Mouse (Mus musculus) forebrain, embryonic 10.5 days (tissue): ENCODE measurements around the gene D6Ertd527e. TPM values are rescaled to one million over a fixed set of nuclear protein-coding genes. Genes with fewer than 3 reads are reported as not detected.

ENCODE experiments used
- DNase-seq: peaks from one replicate; pipeline ENCODE4 v3.0.0-alpha.2; 2017; ENCODE audit warnings: low spot score; ENCODE audit errors: extremely low spot score
- H3K27ac ChIP-seq: fragments of 300-500 bp; sonication (generic); 2 replicates; pipeline ENCODE4 v1.5.1; 2016; ENCODE audit warnings: mild to moderate bottlenecking
- H3K27me3 ChIP-seq: fragments of 300-500 bp; sonication (generic); 2 replicates; pipeline ENCODE4 v1.6.1; 2016; ENCODE audit warnings: mild to moderate bottlenecking; ENCODE audit not compliant: poor library complexity, severe bottlenecking
- H3K36me3 ChIP-seq: fragments of 300-500 bp; sonication (generic); replicated peaks from 2 replicates; pipeline ENCODE4 v1.6.1; 2016; ENCODE audit warnings: mild to moderate bottlenecking, moderate library complexity
- H3K4me1 ChIP-seq: fragments of 300-500 bp; sonication (generic); 2 replicates; pipeline ENCODE4 v1.6.1; 2016
- H3K4me3 ChIP-seq: fragments of 300-500 bp; sonication (generic); 2 replicates; pipeline ENCODE4 v1.5.1; 2016; ENCODE audit warnings: mild to moderate bottlenecking, moderate library complexity
- H3K9me3 ChIP-seq: fragments of 300-500 bp; sonication (generic); 2 replicates; pipeline ENCODE4 v1.6.1; 2016; ENCODE audit warnings: mild to moderate bottlenecking, moderate library complexity
- WGBS: fragments of 180-500 bp; shearing (Covaris S2); methylation state at CpG from one replicate; pipeline ENCODE4 v1.1.7; 2016; 5-methylcytosine and 5-hydroxymethylcytosine counted together
- polyA plus RNA-seq: library from polyadenylated mRNA; unstranded; fragments of >200 nt; fragmentation: Nextera tagmentation; extraction: Ambion mirVana; gene quantifications from 2 replicates; pipeline ENCODE4 v1.2.1, GENCODE M21; 2016

The D6Ertd527e gene
- polyA plus RNA-seq, 1 experiment from 2014 or later = 0.19 TPM

GRCm38 (mm10) chr6:87119066-87119837, 14.7 kb downstream of the D6Ertd527e start:
- no peaks in the 10 kb centered on the region for H3K4me1 ChIP-seq
- no peak for DNase-seq
- no peaks in the 10 kb centered on the region for H3K36me3 ChIP-seq
- H3K9me3 ChIP-seq = no peaks in the 10 kb centered on the region
- WGBS = 94% methylated on average over 20 of the region's 20 CpGs
- H3K27ac ChIP-seq = no peak overlapping the region
- H3K27me3 ChIP-seq = no peaks in the 10 kb centered on the region
- no peak overlapping the region for H3K4me3 ChIP-seq

GRCm38 (mm10) chr6:87119975-87120374, 15.4 kb downstream of the D6Ertd527e start:
- WGBS = 87% methylated on average over 4 of the region's 4 CpGs
- Histone ChIP-seq H3K36me3 (no peaks in the 10 kb centered on the region), H3K4me1 (no peaks in the 10 kb centered on the region), H3K27ac (no peak overlapping the region), H3K27me3 (no peaks in the 10 kb centered on the region), H3K4me3 (no peak overlapping the region), H3K9me3 (no peaks in the 10 kb centered on the region)
- DNase-seq = no peak

- Histone ChIP-seq H3K27ac (no peak overlapping the region), H3K9me3 (no peaks in the 10 kb centered on the region), H3K4me3 (no peak overlapping the region), H3K27me3 (no peaks in the 10 kb centered on the region), H3K4me1 (no peaks in the 10 kb centered on the region), H3K36me3 (no peaks in the 10 kb centered on the region)
- DNase-seq = no peak
- 89% methylated on average over 6 of the region's 6 CpGs for WGBS
Observed at GRCm38 (mm10) chr6:87120661-87121060, 16.1 kb downstream of the D6Ertd527e start.

GRCm38 (mm10) chr6:87121961-87122360, 17.4 kb downstream of the D6Ertd527e start:
- H3K27ac ChIP-seq = no peak overlapping the region
- WGBS = 91% methylated on average over 7 of the region's 7 CpGs
- H3K9me3 ChIP-seq = no peaks in the 10 kb centered on the region
- no peak overlapping the region for H3K4me3 ChIP-seq
- no peaks in the 10 kb centered on the region for H3K27me3 ChIP-seq
- DNase-seq = no peak
- H3K36me3 ChIP-seq = no peaks in the 10 kb centered on the region
- peaks cover 1% of the 10 kb centered on the region for H3K4me1 ChIP-seq

GRCm38 (mm10) chr6:87123406-87123805, 18.9 kb downstream of the D6Ertd527e start:
- Histone ChIP-seq H3K36me3 (no peaks in the 10 kb centered on the region), H3K4me3 (no peak overlapping the region), H3K4me1 (peaks cover 9% of the 10 kb centered on the region), H3K27me3 (no peaks in the 10 kb centered on the region), H3K27ac (no peak overlapping the region), H3K9me3 (no peaks in the 10 kb centered on the region)
- no peak for DNase-seq
- WGBS = 90% methylated on average over 6 of the region's 6 CpGs

GRCm38 (mm10) chr6:87123973-87124372, 19.4 kb downstream of the D6Ertd527e start:
- H3K9me3 ChIP-seq = no peaks in the 10 kb centered on the region
- no peak overlapping the region for H3K4me3 ChIP-seq
- no peak for DNase-seq
- H3K4me1 ChIP-seq = peaks cover 9% of the 10 kb centered on the region
- H3K36me3 ChIP-seq = no peaks in the 10 kb centered on the region
- H3K27ac ChIP-seq = no peak overlapping the region
- WGBS = 93% methylated on average over 4 of the region's 4 CpGs
- H3K27me3 ChIP-seq = no peaks in the 10 kb centered on the region

- no peaks in the 10 kb centered on the region for H3K27me3 ChIP-seq
- H3K4me1 ChIP-seq = peaks cover 10% of the 10 kb centered on the region
- H3K4me3 ChIP-seq = no peak overlapping the region
- DNase-seq = no peak
- H3K27ac ChIP-seq = no peak overlapping the region
- WGBS = 72% methylated on average over 8 of the region's 8 CpGs
- H3K9me3 ChIP-seq = peaks cover 4% of the 10 kb centered on the region; the same call in 1 of the 2 replicates
- peaks cover 5% of the 10 kb centered on the region; the same call in 1 of the 2 replicates for H3K36me3 ChIP-seq
Observed at GRCm38 (mm10) chr6:87127049-87127753, 22.7 kb downstream of the D6Ertd527e start.

- Histone ChIP-seq H3K4me3 (no peak overlapping the region), H3K9me3 (peaks cover 4% of the 10 kb centered on the region; the same call in 1 of the 2 replicates), H3K27me3 (no peaks in the 10 kb centered on the region), H3K36me3 (peaks cover 5% of the 10 kb centered on the region; the same call in 1 of the 2 replicates), H3K4me1 (peaks cover 16% of the 10 kb centered on the region), H3K27ac (no peak overlapping the region)
- WGBS = 97% methylated on average over 8 of the region's 8 CpGs
- DNase-seq = no peak
Observed at GRCm38 (mm10) chr6:87129861-87130260, 25.3 kb downstream of the D6Ertd527e start.

- peaks cover 4% of the 10 kb centered on the region; the same call in 1 of the 2 replicates for H3K9me3 ChIP-seq
- no peak for DNase-seq
- H3K27ac ChIP-seq = no peak overlapping the region
- H3K27me3 ChIP-seq = no peaks in the 10 kb centered on the region
- H3K4me3 ChIP-seq = no peak overlapping the region
- H3K36me3 ChIP-seq = peaks cover 7% of the 10 kb centered on the region; the same call in 1 of the 2 replicates
- H3K4me1 ChIP-seq = peaks cover 16% of the 10 kb centered on the region
- 95% methylated on average over 7 of the region's 7 CpGs for WGBS
Observed at GRCm38 (mm10) chr6:87130628-87131027, 26.1 kb downstream of the D6Ertd527e start.

- peaks cover 4% of the 10 kb centered on the region; the same call in 1 of the 2 replicates for H3K9me3 ChIP-seq
- H3K27ac ChIP-seq = no peak overlapping the region
- peaks cover 16% of the 10 kb centered on the region for H3K4me1 ChIP-seq
- no peak overlapping the region for H3K4me3 ChIP-seq
- no peak for DNase-seq
- H3K36me3 ChIP-seq = peaks cover 12% of the 10 kb centered on the region
- no peaks in the 10 kb centered on the region for H3K27me3 ChIP-seq
- WGBS = 57% methylated on average over 1 of the region's 1 CpGs
Observed at GRCm38 (mm10) chr6:87131078-87131477, 26.5 kb downstream of the D6Ertd527e start.

- Histone ChIP-seq H3K4me3 (no peak overlapping the region), H3K27me3 (no peaks in the 10 kb centered on the region), H3K9me3 (peaks cover 4% of the 10 kb centered on the region; the same call in 1 of the 2 replicates), H3K27ac (no peak overlapping the region), H3K4me1 (peaks cover 6% of the 10 kb centered on the region), H3K36me3 (peaks cover 20% of the 10 kb centered on the region)
- WGBS = 95% methylated on average over 3 of the region's 3 CpGs
- no peak for DNase-seq
Observed at GRCm38 (mm10) chr6:87133520-87133919, 29.0 kb downstream of the D6Ertd527e start.

GRCm38 (mm10) chr6:87133966-87134546, 29.5 kb downstream of the D6Ertd527e start:
- H3K4me3 ChIP-seq = no peak overlapping the region
- H3K36me3 ChIP-seq = peaks cover 20% of the 10 kb centered on the region
- no peak for DNase-seq
- H3K27ac ChIP-seq = no peak overlapping the region
- no peaks in the 10 kb centered on the region for H3K27me3 ChIP-seq
- 79% methylated on average over 12 of the region's 12 CpGs for WGBS
- H3K9me3 ChIP-seq = peaks cover 4% of the 10 kb centered on the region; the same call in 1 of the 2 replicates
- H3K4me1 ChIP-seq = peaks cover 6% of the 10 kb centered on the region

GRCm38 (mm10) chr6:87138479-87138878, 33.9 kb downstream of the D6Ertd527e start:
- Histone ChIP-seq H3K27ac (no peak overlapping the region), H3K4me1 (no peaks in the 10 kb centered on the region), H3K4me3 (no peak overlapping the region), H3K36me3 (peaks cover 15% of the 10 kb centered on the region), H3K9me3 (no peaks in the 10 kb centered on the region), H3K27me3 (no peaks in the 10 kb centered on the region)
- 90% methylated on average over 5 of the region's 5 CpGs for WGBS
- no peak for DNase-seq
